Mouse (Mus musculus) liver (tissue): ENCODE measurements around the gene Ksr2.
"Not testable (repeated sequence)": the region's sequence is repeated elsewhere in the genome, so short reads cannot be mapped to it uniquely, and the experiment has no call there.

Experiments used
- DNase-seq: peaks from one replicate; pipeline ENCODE4 v3.0.0-alpha.2; 2020; ENCODE audit warnings: mixed read lengths

Gene Ksr2

DNA sequence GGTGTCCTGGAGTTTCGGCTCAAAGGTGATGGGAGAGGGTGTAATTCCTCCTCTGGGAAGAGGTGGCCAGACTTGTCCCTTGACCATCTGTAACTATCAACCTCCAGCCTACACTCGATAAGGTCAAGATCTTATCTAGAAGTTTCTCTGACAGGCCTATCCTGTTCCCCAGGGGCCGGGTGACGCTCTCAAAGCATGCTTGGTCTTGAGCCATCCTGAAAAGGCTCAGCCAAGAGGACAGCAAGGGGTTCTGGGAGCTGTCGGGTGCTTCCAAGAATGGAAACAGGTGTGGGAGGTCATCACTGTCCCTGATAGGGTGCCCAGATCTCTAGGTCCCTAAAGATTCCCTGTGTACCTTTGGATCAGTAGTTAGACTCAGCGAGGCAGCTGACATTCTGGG is 4.4 kb upstream of the Ksr2 start:
- no peak for DNase-seq

DNA sequence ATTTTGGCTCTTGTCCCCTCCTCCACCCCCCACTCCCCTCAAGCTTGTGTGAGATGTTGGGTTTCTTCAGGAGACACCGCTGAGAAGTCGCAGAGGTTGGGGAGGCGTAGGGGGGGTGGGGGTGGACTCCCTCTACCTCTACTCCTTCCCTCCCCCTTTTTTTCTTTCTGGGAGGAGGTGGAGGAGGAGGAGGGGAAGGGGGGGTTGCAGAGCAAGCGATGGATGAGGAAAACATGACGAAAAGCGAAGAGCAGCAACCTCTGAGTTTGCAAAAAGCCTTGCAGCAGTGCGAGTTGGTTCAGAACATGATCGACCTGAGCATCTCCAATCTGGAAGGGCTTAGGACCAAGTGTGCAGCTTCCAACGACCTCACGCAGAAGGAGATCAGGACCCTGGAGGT is 811 bp downstream of the Ksr2 start:
- DNase-seq: no peak

DNA sequence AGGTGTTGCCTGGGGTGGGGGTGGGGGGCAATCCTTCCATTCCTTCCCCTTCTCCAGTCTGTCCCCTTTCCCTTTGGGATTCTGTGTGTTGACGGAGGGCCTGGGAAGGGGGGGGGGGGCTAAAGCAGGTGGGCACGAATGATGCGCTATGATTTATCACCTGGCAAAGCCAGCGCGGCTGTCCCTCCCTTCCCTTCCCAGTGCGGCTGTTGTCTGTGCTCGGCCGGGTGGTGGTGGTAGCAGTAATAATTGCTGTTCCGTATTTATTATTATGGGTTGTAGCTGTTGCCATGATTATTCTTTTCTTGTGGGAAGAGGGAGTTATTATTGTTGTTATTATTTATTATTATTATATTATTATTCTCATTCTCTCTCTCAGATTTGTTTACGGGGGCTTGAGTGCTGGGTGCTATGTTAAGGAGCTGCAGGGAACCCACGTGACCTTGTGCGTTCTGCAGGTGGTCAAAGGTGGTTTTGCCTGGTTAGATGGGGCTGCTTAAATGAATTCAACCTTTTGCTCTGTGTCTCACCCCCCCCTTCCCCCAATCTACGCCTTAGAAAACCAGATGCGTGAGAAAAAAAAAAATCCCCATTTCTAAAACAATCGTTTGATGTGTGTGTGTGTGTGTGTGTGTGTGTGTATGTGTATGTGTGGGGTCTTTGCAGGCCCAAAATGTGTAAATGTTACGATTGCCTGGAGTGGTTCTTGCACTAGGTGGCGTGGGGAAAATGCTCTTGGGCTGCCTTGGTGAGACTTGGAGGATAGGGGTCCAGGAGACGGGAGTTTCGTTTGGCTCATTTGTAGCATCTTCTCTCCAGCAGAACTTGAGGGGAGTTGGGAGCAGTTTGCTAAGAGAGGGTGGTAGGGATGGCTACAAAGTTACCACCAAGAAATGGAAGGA is 1.5 kb downstream of the Ksr2 start:
- no peak for DNase-seq

DNA sequence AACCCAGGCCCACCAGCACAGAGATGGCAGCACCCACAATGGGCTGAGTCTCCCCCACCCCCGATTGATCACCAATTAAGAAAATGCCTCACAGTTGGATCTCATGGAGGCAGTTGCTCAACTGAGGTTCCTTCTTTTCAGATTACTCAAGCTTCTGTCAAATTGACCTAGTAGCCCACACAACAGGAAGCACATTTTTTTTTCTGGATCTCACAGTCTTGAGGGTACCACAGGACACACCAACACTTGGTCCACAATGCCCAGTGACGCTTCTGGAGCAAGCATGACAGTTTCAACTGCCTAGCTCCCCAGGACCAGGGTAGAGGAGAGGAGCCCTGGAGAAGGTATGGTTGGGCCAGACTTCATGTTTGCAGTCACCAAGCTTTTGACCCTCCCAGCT is 3.6 kb downstream of the Ksr2 start:
- DNase-seq: no peak

DNA sequence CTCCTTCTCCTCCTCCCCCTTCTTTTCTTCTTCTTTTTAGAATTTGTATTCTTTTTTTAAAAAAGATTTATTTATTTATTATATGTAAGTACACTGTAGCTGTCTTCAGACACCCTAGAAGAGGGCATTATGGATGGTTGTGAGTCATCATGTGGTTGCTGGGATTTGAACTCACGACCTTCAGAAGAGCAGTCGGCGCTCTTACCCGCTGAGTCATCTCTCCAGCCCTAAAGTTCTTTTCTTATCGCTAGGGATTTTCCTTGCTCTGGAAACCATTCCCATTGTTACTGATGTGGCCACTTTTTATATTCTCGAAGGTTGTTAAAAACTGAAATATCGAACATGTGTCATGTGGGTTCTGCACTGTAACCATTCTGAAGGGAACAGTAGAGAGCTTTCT is 19.7 kb downstream of the Ksr2 start:
- DNase-seq: not testable (repeated sequence)

DNA sequence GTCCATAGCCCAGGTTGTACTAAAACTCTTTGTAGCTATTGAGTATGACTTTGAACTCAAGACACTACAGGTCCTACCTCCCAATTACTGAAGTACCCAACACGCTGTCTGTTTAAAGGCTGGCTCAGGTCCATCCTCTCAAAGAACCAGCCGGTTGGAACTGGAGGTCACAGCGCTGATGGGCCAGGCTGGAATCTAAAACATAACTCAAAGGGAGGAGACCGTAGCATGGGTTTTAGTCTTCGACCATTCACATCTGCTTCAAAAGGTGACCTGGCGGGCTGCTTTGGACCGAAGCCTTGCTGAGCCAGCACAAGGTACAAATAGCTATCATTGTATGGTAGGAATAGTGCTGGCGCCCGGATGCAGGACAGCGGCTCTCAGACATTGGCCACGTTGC is 26.5 kb downstream of the Ksr2 start:
- no peak for DNase-seq

DNA sequence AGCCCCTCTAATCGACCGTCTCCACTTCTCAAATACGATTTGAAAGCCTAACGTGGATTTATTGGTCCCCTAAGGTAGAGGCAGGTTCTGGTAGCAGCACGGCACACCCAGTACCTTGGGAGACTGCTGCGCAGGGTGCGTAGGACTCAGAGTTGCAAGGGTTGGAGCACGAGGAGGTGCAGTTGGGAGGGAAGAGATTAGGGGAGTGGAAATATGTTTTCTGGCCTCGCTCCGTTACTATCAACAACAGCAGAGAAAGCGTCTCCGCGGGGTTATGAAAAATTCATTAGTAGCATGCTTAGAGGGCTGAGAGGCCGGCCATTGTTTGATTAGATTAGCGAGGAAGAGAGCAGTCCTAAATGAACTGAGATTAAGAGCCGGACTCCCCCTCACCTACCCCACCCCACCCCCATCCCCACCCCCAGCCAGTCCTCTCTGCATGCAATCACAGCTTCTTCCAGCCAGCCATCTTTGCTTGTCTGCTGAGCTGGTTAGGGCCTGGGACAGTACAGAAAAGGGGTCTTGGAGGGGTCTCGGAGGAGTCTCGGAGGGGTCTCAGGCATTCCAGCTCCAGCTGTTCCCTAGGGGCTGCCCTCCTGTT is 27.5 kb downstream of the Ksr2 start:
- no peak for DNase-seq

DNA sequence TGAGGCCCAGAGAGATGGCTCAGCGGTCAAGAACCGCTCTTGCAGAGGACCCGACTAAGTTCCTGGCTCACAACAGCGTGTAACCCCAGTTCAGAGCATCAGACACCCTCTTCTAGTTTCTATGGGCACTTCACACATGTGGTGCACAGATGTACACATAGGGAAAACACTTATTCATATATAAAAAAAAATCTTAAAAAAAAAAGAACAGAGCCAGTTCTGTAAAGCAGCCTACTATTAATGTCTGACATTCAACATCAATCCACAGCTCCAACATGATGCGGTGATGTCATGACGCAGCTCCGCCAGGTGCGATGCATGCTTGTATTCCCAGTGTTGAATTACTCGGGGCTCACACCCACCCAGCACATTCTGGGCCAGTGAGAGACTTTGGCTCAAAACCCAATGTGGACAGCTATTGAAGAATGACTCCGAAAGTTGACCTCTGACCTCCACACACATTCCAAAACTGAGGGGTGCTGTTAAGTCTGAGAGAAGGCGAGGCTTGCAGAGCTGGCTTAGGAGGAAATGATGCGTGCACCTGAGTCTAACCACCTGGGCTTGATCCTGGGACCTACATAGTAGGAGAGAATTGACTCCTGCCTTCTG is 28.5 kb downstream of the Ksr2 start:
- DNase-seq: no peak

DNA sequence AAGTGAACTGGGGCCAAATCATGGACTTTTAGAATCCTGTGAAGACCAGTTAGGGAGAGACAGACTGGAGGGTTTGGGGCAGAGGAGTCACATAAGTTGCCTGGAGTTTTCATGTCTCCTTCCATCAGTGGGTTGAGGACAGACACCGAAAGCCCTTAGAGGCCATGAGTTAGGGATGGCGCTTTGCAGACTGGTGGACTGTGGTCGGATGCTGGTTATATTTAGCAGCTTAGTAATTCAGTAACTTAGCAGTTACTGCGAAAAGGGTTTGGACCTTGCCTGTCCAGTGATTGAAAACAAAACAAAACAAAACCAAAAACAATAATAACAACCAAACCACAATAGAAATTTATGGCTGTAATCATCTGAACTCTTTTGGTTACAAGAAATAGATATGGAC is 29.3 kb downstream of the Ksr2 start:
- DNase-seq: no peak

DNA sequence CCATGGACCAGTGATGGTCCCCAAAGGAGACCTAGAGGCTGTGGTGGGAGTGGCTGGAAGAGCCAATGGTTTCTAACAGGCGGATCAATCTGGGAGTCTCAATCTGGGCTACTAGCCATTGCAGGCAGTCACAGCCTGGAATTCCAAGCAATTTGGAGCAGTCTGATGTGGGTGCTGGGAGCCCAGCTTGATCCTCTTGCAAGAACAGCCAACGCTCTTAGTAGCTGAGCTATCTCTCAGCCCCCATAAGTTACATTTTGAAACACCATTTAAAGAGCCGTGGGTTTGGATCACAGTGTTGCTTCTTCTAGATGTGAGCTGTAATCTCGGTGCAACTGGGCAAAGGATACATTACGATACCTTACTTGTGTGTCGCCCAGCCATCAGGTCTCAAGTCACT is 30.1 kb downstream of the Ksr2 start:
- no peak for DNase-seq

DNA sequence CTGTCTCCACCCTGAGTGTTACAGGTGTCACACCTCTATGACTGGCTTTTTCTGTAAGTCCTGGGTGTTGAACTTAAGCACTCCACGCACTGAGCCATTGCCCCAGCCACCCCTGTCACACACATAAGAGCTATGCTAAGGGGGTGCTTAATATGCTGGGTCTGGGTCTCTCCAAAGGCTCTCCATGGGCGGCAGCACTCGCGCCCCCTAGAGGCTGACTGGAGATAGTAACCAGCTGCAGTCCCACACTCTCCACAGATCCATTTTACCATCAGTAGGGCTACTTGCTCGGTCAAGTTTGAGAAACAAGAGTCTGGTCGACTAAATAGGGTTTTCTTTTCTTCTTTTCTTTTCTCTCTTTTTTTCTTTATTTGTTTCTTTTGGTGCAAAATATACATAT is 33.9 kb downstream of the Ksr2 start:
- no peak for DNase-seq

DNA sequence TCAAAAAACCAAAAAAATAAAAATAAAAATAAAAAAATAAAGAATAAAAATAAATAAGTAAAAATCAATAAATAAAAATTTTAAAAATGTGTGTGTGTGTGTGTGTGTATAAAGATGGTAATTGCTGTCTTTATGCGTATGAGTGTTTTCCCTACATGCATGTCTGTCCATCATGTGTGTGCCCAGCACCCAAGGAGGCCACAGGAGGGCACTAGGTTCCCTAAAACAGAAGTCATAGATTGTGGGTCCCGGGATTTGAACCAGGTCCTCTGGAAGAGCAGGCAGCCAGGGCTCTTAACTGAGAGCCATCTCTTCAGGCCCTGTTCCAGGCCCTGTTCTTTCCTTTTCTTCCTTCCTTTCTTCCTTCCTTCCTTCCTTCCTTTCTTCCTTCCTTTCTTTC is 38.2 kb downstream of the Ksr2 start:
- DNase-seq: no peak

DNA sequence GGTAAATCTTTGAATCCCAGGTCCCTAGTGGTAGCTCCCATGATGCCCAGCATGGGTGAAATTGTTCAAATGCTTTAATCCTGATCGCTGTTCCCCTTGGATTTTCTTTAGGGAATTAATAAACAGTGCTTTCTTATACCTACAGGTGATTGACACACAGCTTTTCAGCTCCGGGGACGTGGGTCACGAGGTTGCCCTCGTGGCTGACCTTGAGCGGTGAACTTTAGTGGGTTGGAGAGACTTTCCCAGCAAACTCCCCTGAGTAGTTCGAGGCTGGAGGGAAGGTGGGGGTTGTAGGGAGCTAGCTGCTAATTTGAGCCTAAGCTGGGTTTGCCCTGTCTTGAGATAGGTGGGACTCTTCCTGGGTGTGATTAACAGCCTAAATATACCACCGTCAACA is 41.7 kb downstream of the Ksr2 start:
- no peak for DNase-seq

DNA sequence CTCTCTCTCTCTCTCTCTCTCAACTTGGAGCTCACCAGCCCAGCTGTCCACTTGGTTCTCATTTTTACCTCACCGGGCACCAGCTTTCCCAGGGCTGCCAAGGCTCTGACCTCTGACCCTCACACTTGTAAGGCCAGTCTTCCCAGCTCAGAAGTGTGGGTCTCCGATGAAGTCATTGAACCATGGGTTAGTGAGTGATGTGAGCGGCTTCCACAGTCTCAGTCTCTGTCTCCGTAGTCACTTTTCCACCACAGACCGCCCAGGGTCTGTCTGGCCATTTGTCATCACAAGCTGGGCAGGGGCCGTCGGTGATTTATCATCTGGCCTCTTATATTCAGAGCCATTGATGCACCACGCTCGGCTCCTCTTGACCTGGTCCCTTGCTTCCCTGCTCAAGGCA is 43.3 kb downstream of the Ksr2 start:
- DNase-seq: no peak

DNA sequence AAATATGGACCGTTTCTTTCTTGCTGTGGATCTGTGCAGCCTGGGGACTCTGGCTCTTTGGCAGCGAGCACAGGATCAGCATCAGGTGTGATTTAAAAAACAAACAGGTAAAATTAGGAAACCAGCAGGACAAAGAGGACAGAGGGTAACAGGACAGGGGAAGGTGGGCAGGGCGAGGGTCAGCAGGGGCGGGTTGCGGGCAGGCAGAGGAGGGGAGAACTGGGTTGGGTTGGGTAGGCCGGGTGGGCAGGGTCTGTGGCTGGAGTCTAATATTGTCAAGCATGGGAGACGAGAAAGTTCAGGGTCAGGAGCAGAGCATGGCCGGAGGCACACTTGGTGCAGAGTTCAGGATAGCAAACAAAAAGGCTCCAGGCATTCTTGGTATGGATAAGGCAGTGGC is 43.8 kb downstream of the Ksr2 start:
- DNase-seq: peak; percentile 11

DNA sequence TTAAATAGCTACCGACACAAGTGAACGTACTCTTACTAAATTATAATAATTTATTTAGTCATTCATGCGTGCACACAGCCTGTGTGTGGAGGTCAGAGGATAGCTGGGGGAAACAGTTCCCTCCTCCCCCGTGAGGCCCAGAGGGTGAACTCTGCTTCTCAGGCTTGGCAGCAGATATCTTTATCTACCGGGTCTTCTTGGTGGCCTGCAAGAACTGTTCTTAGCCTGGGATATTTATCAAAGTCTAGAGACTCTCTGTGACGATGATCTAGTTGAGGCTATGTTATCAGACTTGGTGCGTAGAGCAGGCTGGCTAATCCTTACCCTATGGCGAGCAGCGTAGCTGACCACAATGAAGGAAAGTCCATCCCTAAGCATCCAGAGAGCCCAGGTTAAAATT is 45.1 kb downstream of the Ksr2 start:
- peak; percentile 36 for DNase-seq

DNA sequence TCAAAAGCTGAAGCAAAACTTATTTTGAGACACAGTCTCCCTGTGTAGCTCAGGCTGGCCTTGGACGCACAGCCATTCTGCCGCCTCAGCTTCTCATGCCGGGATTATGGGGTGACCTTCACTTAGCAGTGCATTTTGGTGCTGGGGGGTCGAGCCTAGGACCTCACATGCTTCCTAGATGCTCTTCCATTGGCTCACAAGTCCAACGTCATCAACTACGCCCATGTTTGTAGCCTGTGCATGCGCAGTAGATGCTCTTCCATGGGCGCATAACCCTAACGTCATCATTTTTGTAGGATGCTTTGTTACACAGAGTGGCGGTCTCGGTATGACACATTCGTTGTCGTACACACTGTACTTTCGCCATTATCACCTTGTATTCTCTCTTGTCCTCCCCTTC is 46.5 kb downstream of the Ksr2 start:
- no peak for DNase-seq

DNA sequence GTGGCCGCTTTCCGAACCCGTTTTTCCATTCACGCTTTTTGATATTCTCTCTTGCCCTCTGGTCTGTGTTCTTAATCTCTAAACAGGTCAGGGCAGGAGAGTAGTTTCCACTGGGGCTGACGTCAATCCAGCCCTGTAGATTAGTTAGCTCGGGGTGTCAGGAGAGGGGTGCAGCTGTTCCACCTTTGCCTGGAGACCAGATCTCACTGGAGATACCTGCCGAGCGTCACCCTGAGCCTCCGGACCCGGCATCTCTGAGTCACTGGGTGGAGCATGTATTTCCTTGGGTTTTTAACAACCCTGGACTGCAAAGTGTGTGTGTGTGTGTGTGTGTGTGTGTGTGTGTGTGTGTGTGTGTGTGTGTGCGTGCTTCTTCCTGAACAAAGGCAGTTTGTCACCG is 53.3 kb downstream of the Ksr2 start:
- DNase-seq: no peak

DNA sequence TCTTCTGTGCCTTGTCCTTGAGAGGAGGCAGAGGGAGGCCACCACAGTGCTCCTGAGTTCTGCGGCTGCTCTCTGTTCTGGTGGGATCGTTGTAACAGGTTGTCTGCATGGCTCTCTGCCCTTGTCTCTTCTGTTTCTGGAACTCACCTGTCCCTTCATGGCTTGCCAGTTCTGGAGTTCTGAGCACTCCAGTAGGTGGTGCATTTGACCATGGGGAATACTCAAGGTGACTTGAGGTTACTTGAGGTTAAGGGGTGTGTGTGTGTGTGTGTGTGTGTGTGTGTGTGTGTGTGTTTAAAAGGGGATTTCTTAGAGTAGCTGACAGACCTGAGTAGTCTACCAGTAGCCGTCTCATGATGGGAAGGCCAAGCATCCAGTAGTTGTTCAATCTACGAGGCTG is 55.2 kb downstream of the Ksr2 start:
- DNase-seq: no peak

DNA sequence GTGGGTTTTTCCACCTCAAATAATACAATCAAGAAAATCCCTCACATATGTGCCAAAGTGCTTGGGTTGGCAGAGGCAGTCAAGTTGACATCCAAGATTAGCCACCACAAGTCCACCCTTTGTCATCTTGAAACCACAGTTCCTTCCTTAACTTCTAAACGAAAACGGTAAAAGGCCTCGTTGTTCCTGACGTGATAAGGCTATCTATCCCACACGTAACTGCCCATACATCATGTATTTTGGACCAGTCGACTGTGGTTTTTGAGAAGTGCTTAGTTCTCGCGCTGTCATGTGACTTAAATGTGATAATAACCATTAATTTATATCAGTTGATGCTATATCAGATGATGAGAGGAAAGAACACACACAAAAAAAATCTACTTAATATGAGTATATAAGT is 55.8 kb downstream of the Ksr2 start:
- peak; percentile 11 for DNase-seq

DNA sequence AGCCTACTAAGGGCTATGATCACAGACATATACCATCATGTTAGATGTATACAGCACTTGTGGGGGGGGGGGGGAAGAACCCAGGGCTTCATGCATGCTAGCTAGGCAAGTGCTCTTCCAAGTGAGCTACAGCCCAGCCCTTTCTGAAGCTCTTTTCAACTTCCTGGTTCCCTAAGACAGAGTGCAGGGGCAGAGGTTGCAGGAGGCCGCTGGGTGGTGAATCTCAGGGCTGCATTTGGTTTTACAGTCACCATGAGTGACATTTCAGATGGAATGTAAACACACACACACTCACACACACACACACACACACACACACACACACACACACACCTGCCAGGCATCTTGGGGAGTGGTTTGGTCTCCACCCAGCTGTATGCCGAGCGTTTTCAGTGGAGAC is 67.4 kb downstream of the Ksr2 start:
- no peak for DNase-seq

DNA sequence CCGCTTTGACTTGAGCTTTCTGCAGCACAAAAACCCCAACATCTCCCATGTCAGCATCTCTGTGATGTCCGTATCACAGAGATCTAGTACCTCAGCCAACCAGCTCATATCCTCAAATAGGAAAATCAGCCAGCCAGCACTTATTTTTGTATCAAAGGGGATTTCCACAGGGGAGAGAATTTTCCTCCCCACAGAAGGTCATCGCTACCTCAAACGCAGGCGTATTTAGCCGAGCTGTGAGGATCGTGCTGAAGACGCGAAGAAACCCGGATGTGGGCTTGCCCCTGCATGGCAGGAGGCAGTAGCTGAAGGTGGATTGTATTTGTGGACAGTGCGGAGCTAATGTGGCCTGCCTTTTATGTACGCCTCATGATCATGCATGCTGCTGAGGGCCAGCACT is 67.8 kb downstream of the Ksr2 start:
- DNase-seq: no peak

DNA sequence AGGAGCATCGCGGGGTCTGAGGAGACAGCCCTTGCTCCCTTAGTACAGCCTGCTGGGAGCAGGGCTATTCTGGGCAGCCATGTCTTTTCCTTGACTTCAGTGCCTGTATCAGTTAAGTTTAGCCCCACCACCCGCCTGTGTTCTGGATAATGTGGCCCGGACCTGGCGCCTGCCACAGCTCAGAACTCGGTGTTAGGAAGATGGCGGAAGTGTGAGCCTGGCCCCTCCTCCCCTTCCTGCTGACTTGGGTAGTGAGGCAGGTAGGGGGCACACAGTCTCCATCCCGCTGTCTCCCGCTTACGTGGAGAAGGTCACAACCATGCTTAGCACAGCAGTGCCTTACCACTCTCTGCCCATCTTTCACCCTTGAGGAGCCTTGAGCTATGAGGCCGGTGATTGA is 68.2 kb downstream of the Ksr2 start:
- no peak for DNase-seq

DNA sequence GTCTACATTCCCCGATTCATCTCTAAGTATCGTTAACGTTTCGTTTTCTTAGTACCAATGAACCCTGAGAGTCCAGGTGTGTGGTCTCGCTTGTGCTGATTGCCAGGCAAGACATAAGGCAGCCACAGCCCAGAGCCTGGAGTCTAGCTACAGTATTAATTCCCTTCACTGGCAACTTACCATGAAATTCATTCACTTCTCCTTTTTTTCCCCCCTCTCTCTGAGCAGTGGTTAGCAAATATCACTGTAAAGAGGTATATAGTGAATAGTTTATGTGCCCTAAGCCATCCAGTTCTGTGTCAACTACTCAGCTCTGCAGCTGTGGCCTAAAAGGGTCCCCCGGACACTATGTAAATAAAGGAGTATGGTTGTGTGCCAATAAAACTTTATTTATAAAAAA is 71.6 kb downstream of the Ksr2 start:
- DNase-seq: no peak
